Mouse (Mus musculus) hindbrain, embryonic 14.5 days (tissue): Measurements from ENCODE around the gene Ern1. TPM values are rescaled to one million over a fixed set of nuclear protein-coding genes. Genes with fewer than 3 reads are reported as not detected.

Experiments used
- ATAC-seq: fragments of 200-750 bp; cut with Nextera tagmentation; 2 replicates; pipeline ENCODE4 v1.8.0; 2017; ENCODE audit warnings: moderate number of reproducible peaks, mild to moderate bottlenecking, moderate TSS enrichment, moderate library complexity; ENCODE audit not compliant: low FRiP score
- DNase-seq: peaks from one replicate; pipeline ENCODE4 v3.0.0-alpha.2; 2015; ENCODE audit warnings: low spot score
- H3K27ac ChIP-seq: fragments of 300-500 bp; sonication (generic); 2 replicates; pipeline ENCODE4 v1.5.1; 2014; ENCODE audit warnings: mild to moderate bottlenecking, moderate library complexity
- H3K27me3 ChIP-seq: fragments of 300-500 bp; sonication (generic); 2 replicates; pipeline ENCODE4 v1.6.1; 2014; ENCODE audit warnings: mild to moderate bottlenecking, low read length, mixed read lengths; ENCODE audit not compliant: control insufficient read depth, insufficient read depth
- H3K36me3 ChIP-seq: fragments of 300-500 bp; sonication (generic); replicated peaks from 2 replicates; pipeline ENCODE4 v1.6.1; 2014; ENCODE audit not compliant: control insufficient read depth, insufficient read depth
- H3K4me1 ChIP-seq: fragments of 300-500 bp; sonication (generic); replicated peaks from 2 replicates; pipeline ENCODE4 v1.6.1; 2014; ENCODE audit warnings: antibody characterized with exemption, low read length, mixed read lengths; ENCODE audit not compliant: control insufficient read depth, insufficient read depth
- H3K4me2 ChIP-seq: fragments of 300-500 bp; sonication (generic); replicated peaks from 2 replicates; pipeline ENCODE4 v1.6.1; 2014; ENCODE audit warnings: mild to moderate bottlenecking, moderate library complexity
- H3K4me3 ChIP-seq: fragments of 300-500 bp; sonication (generic); replicated peaks from 2 replicates; pipeline ENCODE4 v1.5.1; 2014; ENCODE audit warnings: mild to moderate bottlenecking, low read length
- H3K9ac ChIP-seq: fragments of 300-500 bp; sonication (generic); 2 replicates; pipeline ENCODE4 v1.6.1; 2014
- H3K9me3 ChIP-seq: fragments of 300-500 bp; sonication (generic); 2 replicates; pipeline ENCODE4 v1.6.1; 2016; ENCODE audit warnings: low read length; ENCODE audit not compliant: control insufficient read depth
- WGBS: fragments of 180-500 bp; shearing (Covaris S2); extraction: QIAGEN DNeasy Blood & Tissue Kit; methylation state at CpG from one replicate; pipeline ENCODE4 v1.1.7; 2014; 5-methylcytosine and 5-hydroxymethylcytosine counted together
- polyA plus RNA-seq: library from polyadenylated mRNA; unstranded; fragments of >200 nt; fragmentation: Nextera tagmentation; extraction: Ambion mirVana; gene quantifications from 2 replicates; pipeline ENCODE4 v1.2.1, GENCODE M21; 2014

Ern1 gene
- polyA plus RNA-seq, 1 experiment from 2014 or later, result 7.2 TPM

DNA sequence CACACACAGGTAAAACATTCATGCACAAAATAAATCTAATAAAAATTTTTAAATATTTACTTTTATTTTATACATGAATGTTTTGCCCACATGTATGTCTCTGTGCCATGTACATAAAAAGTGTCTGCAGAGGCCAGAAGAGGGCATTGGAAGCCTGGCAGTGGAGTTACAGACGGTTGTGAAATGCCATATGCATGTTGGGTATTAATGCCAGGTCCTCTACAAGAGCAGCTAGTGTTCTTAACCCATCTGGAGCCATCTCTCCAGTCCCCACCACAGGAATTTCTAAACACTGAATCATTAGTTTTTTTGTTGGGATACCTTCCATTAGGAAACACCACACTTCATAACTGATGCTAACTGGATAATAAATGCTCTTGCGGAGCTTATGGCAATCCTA, 50.1 kb downstream of the Ern1 start:
- WGBS, result 92% methylated on average over 2 of the region's 2 CpGs
- ATAC-seq (no peak), DNase-seq (no peak)
- Histone ChIP-seq H3K9ac (no peak overlapping the region), H3K9me3 (no peaks in the 10 kb centered on the region), H3K27ac (no peak overlapping the region), H3K4me3 (no peak overlapping the region), H3K4me1 (no peaks in the 10 kb centered on the region), H3K27me3 (no peaks in the 10 kb centered on the region), H3K36me3 (peaks cover 7% of the 10 kb centered on the region; the same call in 1 of the 2 replicates), H3K4me2 (no peak overlapping the region)

DNA sequence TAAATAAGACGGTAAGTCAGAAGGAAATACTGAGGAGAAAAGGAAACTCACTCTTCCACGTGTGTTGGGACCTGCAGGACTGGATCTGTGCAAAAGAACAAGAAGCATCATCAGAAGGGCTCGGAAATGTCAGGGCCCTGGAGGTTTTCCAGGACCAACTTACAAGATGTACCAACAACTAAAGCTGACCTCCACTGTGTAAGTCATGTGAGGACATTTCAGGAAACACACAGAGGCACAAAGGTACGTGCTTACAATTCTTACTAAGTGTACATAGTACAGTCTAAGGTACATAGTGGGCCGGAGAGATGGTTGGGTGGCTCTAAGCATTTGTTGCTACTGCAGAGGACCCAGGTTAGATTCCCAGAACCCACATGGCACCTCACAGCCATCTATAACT, 50.6 kb downstream of the Ern1 start:
- H3K36me3 ChIP-seq, result peaks cover 11% of the 10 kb centered on the region; the same call in 1 of the 2 replicates
- no peak overlapping the region for H3K4me2 ChIP-seq
- H3K27ac ChIP-seq, result no peak overlapping the region
- H3K4me3 ChIP-seq, result no peak overlapping the region
- H3K27me3 ChIP-seq, result no peaks in the 10 kb centered on the region
- H3K4me1 ChIP-seq, result no peaks in the 10 kb centered on the region
- ATAC-seq (no peak), DNase-seq (no peak)
- H3K9ac ChIP-seq, result no peak overlapping the region
- H3K9me3 ChIP-seq, result no peaks in the 10 kb centered on the region
- 94% methylated on average over 5 of the region's 5 CpGs for WGBS

DNA sequence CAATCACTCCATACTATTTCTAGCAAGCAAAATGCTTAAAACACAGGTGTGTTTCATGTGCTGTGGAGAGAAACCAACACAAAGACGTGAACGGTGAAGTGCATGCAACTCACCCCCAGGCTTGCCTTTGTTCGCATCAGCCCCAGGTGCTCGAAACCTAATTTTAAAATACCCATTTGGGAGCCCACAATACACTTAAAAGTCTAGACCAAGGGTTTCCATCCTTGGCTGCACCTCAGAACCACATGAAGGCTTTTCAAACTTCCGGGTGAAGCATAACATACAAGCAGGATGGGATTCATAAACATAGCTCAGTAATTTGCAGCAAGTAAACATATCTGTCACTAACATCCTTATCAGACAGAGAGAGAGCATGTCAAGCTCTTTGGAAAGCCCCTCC, 57.3 kb downstream of the Ern1 start:
- peaks cover 22% of the 10 kb centered on the region for H3K36me3 ChIP-seq
- 93% methylated on average over 5 of the region's 5 CpGs for WGBS
- H3K4me2 ChIP-seq, result no peak overlapping the region
- H3K27me3 ChIP-seq, result no peaks in the 10 kb centered on the region
- H3K9me3 ChIP-seq, result no peaks in the 10 kb centered on the region
- DNase-seq, result no peak
- H3K9ac ChIP-seq, result no peak overlapping the region
- ATAC-seq, result no peak
- H3K27ac ChIP-seq, result no peak overlapping the region
- no peaks in the 10 kb centered on the region for H3K4me1 ChIP-seq
- H3K4me3 ChIP-seq, result no peak overlapping the region

DNA sequence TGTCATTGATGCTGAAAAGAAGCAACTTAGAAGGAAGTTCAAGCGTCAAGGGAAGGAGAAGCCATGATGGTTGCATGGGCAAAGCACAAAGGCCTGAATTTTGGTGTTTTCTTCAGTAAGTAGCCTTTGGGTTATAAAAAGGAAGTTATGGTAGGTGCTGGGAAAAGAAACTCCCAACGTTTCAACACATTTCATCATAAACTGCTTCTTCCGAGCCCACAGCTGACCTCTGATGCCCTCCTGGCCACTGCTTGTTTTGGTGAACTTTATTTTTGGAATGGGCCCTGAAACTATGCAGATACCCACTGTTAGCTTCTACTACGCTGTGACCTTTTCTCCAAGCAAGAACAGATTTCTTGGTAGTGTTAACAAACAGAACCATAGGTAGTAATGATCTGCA, 58.0 kb downstream of the Ern1 start:
- Histone ChIP-seq H3K36me3 (peaks cover 25% of the 10 kb centered on the region), H3K9ac (no peak overlapping the region), H3K4me2 (no peak overlapping the region), H3K9me3 (no peaks in the 10 kb centered on the region), H3K4me3 (no peak overlapping the region), H3K27me3 (no peaks in the 10 kb centered on the region), H3K27ac (no peak overlapping the region), H3K4me1 (no peaks in the 10 kb centered on the region)
- WGBS, result 91% methylated on average over 4 of the region's 4 CpGs
- ATAC-seq (no peak), DNase-seq (no peak)

DNA sequence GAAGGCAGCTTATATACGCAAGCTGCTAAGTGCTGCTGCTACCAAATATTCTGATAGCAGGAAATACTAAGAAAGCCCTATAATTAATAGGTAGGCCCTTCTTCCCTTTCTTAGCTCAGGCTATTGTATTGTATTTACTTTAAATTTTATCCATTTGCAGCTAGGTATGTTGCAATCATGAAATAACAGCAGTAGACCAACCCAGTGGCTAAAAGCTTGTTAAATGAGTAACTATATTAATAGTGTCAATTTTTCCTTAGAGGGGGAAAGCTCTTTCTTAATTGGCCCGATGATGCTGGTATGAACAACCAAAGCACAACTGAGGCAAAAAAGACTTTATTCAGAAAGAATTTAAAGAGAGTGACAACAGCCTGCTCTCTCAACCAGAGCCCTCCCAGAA, 59.1 kb downstream of the Ern1 start:
- no peak overlapping the region for H3K27ac ChIP-seq
- no peaks in the 10 kb centered on the region for H3K9me3 ChIP-seq
- H3K4me1 ChIP-seq, result no peaks in the 10 kb centered on the region
- H3K9ac ChIP-seq, result no peak overlapping the region
- H3K36me3 ChIP-seq, result peaks cover 19% of the 10 kb centered on the region
- DNase-seq, result no peak
- no peak overlapping the region for H3K4me3 ChIP-seq
- 95% methylated on average over 2 of the region's 2 CpGs for WGBS
- no peaks in the 10 kb centered on the region for H3K27me3 ChIP-seq
- ATAC-seq, result no peak
- H3K4me2 ChIP-seq, result no peak overlapping the region

DNA sequence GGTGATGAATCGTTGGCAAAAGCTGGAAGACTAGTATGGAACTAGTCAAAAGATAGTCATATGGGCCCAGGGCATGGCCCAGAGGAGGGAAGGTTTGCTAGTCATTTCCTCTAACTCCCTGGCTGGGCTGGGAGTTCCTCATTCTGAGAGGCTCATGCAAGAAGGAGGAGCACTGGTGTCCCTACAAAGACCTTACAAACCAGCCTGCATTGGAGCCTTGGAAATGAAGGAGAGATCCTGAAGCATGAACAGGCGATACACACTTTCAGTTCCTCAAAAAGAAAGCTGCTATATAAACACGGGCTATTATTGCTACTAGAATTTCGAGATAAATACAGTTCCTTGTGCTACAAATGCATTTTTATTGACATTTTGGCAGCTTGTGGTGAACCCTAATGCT, 59.5 kb downstream of the Ern1 start:
- Histone ChIP-seq H3K9me3 (no peaks in the 10 kb centered on the region), H3K4me1 (no peaks in the 10 kb centered on the region), H3K4me3 (no peak overlapping the region), H3K27me3 (no peaks in the 10 kb centered on the region), H3K36me3 (peaks cover 19% of the 10 kb centered on the region), H3K9ac (no peak overlapping the region), H3K4me2 (no peak overlapping the region), H3K27ac (no peak overlapping the region)
- ATAC-seq, result no peak
- no peak for DNase-seq
- WGBS, result 91% methylated on average over 4 of the region's 4 CpGs

DNA sequence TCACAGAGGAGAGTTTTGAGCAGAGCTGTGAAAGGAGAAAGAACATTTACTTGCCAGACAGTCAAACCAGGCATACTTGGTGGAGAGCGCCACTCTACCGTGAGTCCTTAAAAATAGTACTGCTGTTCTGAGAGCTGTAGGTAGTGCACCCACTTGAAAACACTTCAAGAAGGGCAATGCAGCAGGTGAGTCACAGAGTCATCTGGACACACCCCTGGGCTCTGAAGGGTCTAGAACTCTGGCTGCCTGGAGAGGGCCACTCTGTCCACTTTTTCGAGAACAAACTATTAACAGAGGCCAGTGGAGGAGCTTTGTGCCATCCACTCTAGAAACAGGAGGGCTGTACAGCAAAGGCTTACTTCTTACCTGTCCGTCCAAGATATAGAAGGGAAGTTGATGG, 61.2 kb downstream of the Ern1 start:
- Histone ChIP-seq H3K27me3 (no peaks in the 10 kb centered on the region), H3K4me3 (no peak overlapping the region), H3K4me2 (no peak overlapping the region), H3K27ac (no peak overlapping the region), H3K9me3 (no peaks in the 10 kb centered on the region), H3K4me1 (no peaks in the 10 kb centered on the region), H3K36me3 (peaks cover 15% of the 10 kb centered on the region), H3K9ac (no peak overlapping the region)
- no peak for ATAC-seq
- no peak for DNase-seq
- WGBS, result 94% methylated on average over 4 of the region's 4 CpGs

DNA sequence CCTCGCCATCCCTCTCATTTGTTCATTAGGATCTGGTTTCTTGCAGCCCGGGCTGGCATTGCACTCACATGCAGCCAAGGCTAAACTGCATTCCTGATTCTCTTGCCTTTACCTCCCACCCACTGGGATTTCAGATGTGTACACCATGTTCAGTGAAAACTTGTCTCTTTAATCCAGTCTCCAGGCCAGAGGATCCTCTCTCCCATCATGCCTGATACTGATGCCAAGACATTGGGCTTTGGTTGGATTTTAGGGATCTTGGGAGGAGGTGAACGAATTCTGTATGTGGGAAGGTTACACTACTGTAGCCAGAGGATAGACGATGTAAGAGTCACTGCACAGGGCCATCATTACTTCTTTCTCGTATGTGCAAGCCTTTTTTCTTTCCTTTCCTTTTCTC, 62.5 kb downstream of the Ern1 start:
- WGBS, result 92% methylated on average over 5 of the region's 5 CpGs
- H3K36me3 ChIP-seq, result peaks cover 20% of the 10 kb centered on the region
- H3K27ac ChIP-seq, result no peak overlapping the region

DNA sequence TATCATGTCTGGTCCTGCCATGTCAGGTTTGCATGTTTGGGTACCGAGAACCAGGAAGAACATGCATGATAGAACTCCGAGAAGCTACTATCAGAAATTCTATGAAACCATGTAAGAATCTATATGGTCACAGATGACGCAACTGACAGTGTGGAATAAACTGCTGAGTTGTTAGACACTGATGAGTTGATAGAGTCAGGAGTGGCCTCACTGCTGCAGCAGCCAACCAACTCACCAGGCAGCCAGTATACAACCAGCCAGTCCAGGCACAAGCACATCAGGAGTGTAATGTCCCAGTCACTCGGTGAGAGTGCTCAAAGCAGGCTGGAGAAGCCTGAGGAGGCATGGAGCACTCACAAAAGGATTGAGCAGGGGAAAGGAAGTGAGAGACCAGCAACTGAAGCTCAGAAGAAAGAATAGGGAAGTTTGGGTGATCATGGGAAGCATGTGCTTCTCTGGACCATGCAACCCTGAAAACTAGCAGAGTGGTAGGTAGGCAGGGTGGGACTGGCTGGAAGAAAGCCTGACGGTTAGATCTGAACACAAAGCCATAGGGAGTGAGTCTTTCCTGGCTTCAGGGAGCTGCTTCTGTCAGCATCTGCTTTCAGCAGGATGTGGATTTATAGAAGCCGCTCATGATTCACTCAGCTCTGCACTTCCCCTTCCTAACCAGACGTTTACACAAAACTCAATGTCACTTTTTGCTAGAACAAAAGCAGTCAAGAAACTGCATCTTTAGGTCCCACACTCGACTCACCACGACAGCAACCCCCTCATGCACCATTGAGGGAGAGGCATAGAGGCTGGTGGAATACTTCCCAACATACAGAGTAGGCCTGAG, 68.2 kb downstream of the Ern1 start:
- Histone ChIP-seq H3K4me2 (no peak overlapping the region), H3K9me3 (no peaks in the 10 kb centered on the region), H3K9ac (no peak overlapping the region), H3K27me3 (no peaks in the 10 kb centered on the region), H3K4me1 (no peaks in the 10 kb centered on the region), H3K27ac (no peak overlapping the region), H3K4me3 (no peak overlapping the region), H3K36me3 (peaks cover 6% of the 10 kb centered on the region; the same call in 1 of the 2 replicates)
- ATAC-seq (no peak), DNase-seq (no peak)
- WGBS, result 81% methylated on average over 9 of the region's 9 CpGs

More for the DNA sequence above, 62.5 kb downstream of the Ern1 start:
- Histone ChIP-seq H3K4me1 (no peaks in the 10 kb centered on the region), H3K27me3 (no peaks in the 10 kb centered on the region), H3K9me3 (no peaks in the 10 kb centered on the region), H3K9ac (no peak overlapping the region), H3K4me2 (no peak overlapping the region), H3K4me3 (no peak overlapping the region)
- no peak for ATAC-seq
- DNase-seq, result no peak
